Mouse (Mus musculus): ENCODE data around the gene Elf1. TPM values are rescaled to one million over a fixed set of nuclear protein-coding genes. Genes with fewer than 3 reads are reported as not detected.

Gene Elf1
- total RNA-seq, 1 experiment from 2014 or later: 27.7 TPM

GRCm38 (mm10) chr14:79490246-79490645 is 9.3 kb downstream of the Elf1 start:
- no peak for DNase-seq

- DNase-seq: no peak
Measured at GRCm38 (mm10) chr14:79494349-79494748, 13.4 kb downstream of the Elf1 start.

- DNase-seq: no peak
Measured at GRCm38 (mm10) chr14:79499326-79499725, 18.3 kb downstream of the Elf1 start.

GRCm38 (mm10) chr14:79500756-79501155 is 19.8 kb downstream of the Elf1 start:
- DNase-seq: no peak

- peak; percentile 61 for DNase-seq
Measured at GRCm38 (mm10) chr14:79503371-79504075, 22.5 kb downstream of the Elf1 start.

- no peak for DNase-seq
Measured at GRCm38 (mm10) chr14:79504246-79505006, 23.4 kb downstream of the Elf1 start.

GRCm38 (mm10) chr14:79506207-79506606 is 25.2 kb downstream of the Elf1 start:
- DNase-seq: no peak

GRCm38 (mm10) chr14:79507846-79508245 is 26.9 kb downstream of the Elf1 start:
- DNase-seq: no peak

- no peak for DNase-seq
Measured at GRCm38 (mm10) chr14:79508662-79509305, 27.8 kb downstream of the Elf1 start.

- DNase-seq: no peak
Measured at GRCm38 (mm10) chr14:79511521-79511920, 30.5 kb downstream of the Elf1 start.

- no peak for DNase-seq
Measured at GRCm38 (mm10) chr14:79513951-79514350, 33.0 kb downstream of the Elf1 start.

- DNase-seq: no peak
Measured at GRCm38 (mm10) chr14:79515100-79515499, 34.1 kb downstream of the Elf1 start.

GRCm38 (mm10) chr14:79515511-79516242 is 34.7 kb downstream of the Elf1 start:
- no peak for DNase-seq

- no peak for DNase-seq
Measured at GRCm38 (mm10) chr14:79516243-79516610, 35.2 kb downstream of the Elf1 start.

- DNase-seq: no peak
Measured at GRCm38 (mm10) chr14:79516751-79517150, 35.8 kb downstream of the Elf1 start.

GRCm38 (mm10) chr14:79517185-79517740 is 36.3 kb downstream of the Elf1 start:
- no peak for DNase-seq

GRCm38 (mm10) chr14:79518123-79518522 is 37.1 kb downstream of the Elf1 start:
- no peak for DNase-seq

- DNase-seq: no peak
Measured at GRCm38 (mm10) chr14:79518761-79519662, 38.0 kb downstream of the Elf1 start.

GRCm38 (mm10) chr14:79519663-79519975 is 38.6 kb downstream of the Elf1 start:
- DNase-seq: no peak

- DNase-seq: no peak
Measured at GRCm38 (mm10) chr14:79520612-79521011, 39.6 kb downstream of the Elf1 start.

- DNase-seq: no peak
Measured at GRCm38 (mm10) chr14:79521056-79521455, 40.1 kb downstream of the Elf1 start.
